Mouse (Mus musculus): ENCODE results near the gene Npb. TPM values are rescaled to one million over a fixed set of nuclear protein-coding genes. Genes with fewer than 3 reads are reported as not detected.

Gene Npb
- total and polyA plus RNA-seq, 3 experiments, result 0.27 to 1.7 TPM; not detected in 1

DNA sequence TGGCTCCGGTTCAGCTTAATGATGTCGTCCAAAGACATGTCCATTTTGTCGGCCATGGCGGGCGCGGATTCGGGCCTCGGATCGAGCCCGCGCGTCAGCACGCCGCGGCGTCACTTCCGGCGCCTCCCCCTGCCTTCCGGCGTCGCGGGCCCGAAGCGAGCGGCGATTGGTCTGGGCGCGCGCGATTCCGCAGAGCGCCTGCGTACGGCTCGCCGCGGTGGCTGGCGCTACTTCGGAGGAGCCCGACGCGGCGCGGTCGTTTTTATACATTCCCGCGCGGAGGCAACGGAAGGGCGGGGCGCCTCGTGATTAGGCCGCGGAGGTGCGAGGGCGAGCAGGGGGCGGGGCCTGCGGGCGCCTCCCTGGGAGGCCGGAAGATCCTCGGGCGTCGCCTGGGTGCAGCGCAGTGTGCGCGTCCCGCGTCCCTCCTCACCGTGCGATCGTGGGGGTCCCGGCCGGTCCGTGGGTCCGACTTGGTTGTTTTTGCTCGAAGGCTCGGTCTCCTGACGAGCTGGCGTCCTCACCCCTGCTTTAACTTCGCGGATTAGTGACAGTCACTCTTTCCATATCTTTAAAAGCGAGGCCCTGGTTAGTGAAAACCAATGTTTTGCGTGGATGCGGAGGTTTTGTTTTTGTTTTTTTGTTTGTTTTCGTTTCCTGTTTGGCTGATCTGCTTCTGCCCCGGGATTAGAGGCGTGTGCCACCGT is 9.8 kb upstream of the Npb start, which contains the start of the genes Alyref and Anapc11 (continued):
- TF ChIP-seq ZKSCAN1 (IDR thresholded peaks at IDR 0.05; ENCODE audit: low read depth, low read length) (no peak), TCF12 (IDR thresholded peaks at IDR 0.05; ENCODE audit: low read depth, low read length) (peak; percentile 66; the same call in 1 of the 2 replicates), MAZ (IDR thresholded peaks at IDR 0.05; ENCODE audit: low read depth, low read length) (peak; percentile 89; the same call in 1 of the 2 replicates), MAFK (IDR thresholded peaks at IDR 0.05; ENCODE audit: borderline replicate concordance, low read depth, low read length) (no peak), POLR2AphosphoS2 (IDR thresholded peaks at IDR 0.05; ENCODE audit: low read length) (peak; percentile 88), USF2 (IDR thresholded peaks at IDR 0.05; ENCODE audit: borderline replicate concordance in 1 of 2, insufficient read depth in 1 of 2, low read depth in 1 of 2, low read length in 2 of 2) (no peak), GABPA (IDR thresholded peaks at IDR 0.05; ENCODE audit: low read depth, low read length) (no peak), MAX (IDR thresholded peaks at IDR 0.05; ENCODE audit: low read length) (peak; percentile 99), GATA1 (IDR thresholded peaks at IDR 0.05; ENCODE audit: low read depth, low read length) (no peak), CTCF (IDR thresholded peaks at IDR 0.05 in 2 of 3, conservative IDR thresholded peaks at IDR 0.05 in 1 of 3; ENCODE audit: control insufficient read depth in 1 of 3, insufficient read depth in 1 of 3, low read depth in 2 of 3, low read length in 3 of 3, poor library complexity in 1 of 3, severe bottlenecking in 1 of 3) (peak in 1 of 3 experiments; percentile 9; a peak in 1 of 6 replicates), TBP (IDR thresholded peaks at IDR 0.05; ENCODE audit: low read depth, low read length) (peak; percentile 77; the same call in 1 of the 2 replicates), RCOR1 (IDR thresholded peaks at IDR 0.05; ENCODE audit: low read depth, low read length) (peak; percentile 19; the same call in 1 of the 2 replicates), CHD1 (IDR thresholded peaks at IDR 0.05; ENCODE audit: low read depth, low read length) (no peak), JUND (IDR thresholded peaks at IDR 0.05; ENCODE audit: low read depth, low read length) (no peak), MYB (IDR thresholded peaks at IDR 0.05; ENCODE audit: low read depth, low read length) (peak; percentile 73), SMC3 (IDR thresholded peaks at IDR 0.05; ENCODE audit: low read depth, low read length) (no peak), ETS1 (IDR thresholded peaks at IDR 0.05; ENCODE audit: low read depth, low read length) (peak; percentile 76; the same call in 1 of the 2 replicates), SIN3A (IDR thresholded peaks at IDR 0.05; ENCODE audit: low read length) (peak; percentile 66), ELF1 (IDR thresholded peaks at IDR 0.05; ENCODE audit: low read depth, low read length) (peak; percentile 79; the same call in 1 of the 2 replicates), MXI1 (IDR thresholded peaks at IDR 0.05; ENCODE audit: low read depth, low read length) (peak; percentile 69), MEF2A (IDR thresholded peaks at IDR 0.05; ENCODE audit: extremely low read depth, insufficient replicate concordance, low read depth, low read length, poor library complexity, severe bottlenecking) (0 out of 2 replicates have a peak, but pooled peaks have one; percentile 7)

DNA sequence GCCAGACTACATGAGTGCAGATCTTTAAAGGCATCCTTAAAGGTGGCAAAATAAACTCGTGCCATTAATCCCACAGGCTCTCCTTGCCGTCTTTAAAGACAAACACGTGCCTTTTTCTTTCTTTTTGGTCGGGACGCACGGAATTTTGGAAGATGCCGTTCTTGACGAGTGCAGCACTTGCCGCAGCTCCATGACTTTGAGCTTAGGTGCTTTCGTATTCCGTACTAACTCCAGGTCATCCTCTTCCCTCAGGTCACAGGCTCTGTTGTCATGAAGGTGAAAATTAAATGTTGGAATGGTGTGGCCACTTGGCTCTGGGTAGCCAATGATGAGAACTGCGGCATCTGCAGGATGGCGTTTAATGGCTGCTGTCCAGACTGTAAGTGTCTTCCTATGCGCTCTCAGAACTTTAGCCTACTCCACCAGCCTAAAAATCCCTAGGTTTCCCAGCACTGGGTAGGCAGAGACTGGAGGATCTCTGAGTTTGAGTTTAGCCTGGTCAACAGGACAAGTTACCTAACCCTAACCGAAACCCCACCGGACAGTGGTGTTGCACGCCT is 9.2 kb upstream of the Npb start:
- Histone ChIP-seq H3K4me1 (ENCODE audit: control insufficient read depth in 1 of 2, insufficient read depth in 2 of 2, low read length in 2 of 2) (peaks cover 5 to 37% of the 10 kb centered on the region in 2 experiments), H3K9me3 (replicated peaks; ENCODE audit: insufficient read depth, low read length) (no peaks in the 10 kb centered on the region), H3K36me3 (ENCODE audit: control insufficient read depth in 1 of 2, insufficient read depth in 2 of 2, low read length in 2 of 2) (peaks cover 36 to 47% of the 10 kb centered on the region in 2 experiments), H3K27ac (ENCODE audit: control insufficient read depth, low read depth, low read length) (peak overlapping the region; percentile 92), H3K27me3 (ENCODE audit: control insufficient read depth in 1 of 2, insufficient read depth in 2 of 2, low read length in 2 of 2) (no peaks in the 10 kb centered on the region), H3K9ac (ENCODE audit: control insufficient read depth, low read depth, low read length, poor library complexity, severe bottlenecking) (peak overlapping the region; percentile 93), H3K79me2 (ENCODE audit: control insufficient read depth, insufficient read depth, low read length, poor library complexity) (peaks cover 54% of the 10 kb centered on the region), H3K4me3 (ENCODE audit: control insufficient read depth in 1 of 2, insufficient read depth in 1 of 2, low read depth in 2 of 2, low read length in 2 of 2) (peak overlapping the region; percentile 63 to 89)
- no peak for DNase-seq (ENCODE audit: low read depth, low spot score)
- TF ChIP-seq TAL1 (IDR thresholded peaks at IDR 0.05; ENCODE audit: low read length), result no peak
- no peak for TF ChIP-seq HCFC1 (IDR thresholded peaks at IDR 0.05; ENCODE audit: low read depth, low read length)
- TF ChIP-seq UBTF (IDR thresholded peaks at IDR 0.05; ENCODE audit: borderline replicate concordance, insufficient read depth, low read depth, low read length), result no peak
- TF ChIP-seq ELF1 (IDR thresholded peaks at IDR 0.05; ENCODE audit: low read depth, low read length), result no peak
- no peak for TF ChIP-seq ZKSCAN1 (IDR thresholded peaks at IDR 0.05; ENCODE audit: low read depth, low read length)
- no peak for TF ChIP-seq ZC3H11A (IDR thresholded peaks at IDR 0.05; ENCODE audit: low read depth, low read length)
- no peak for TF ChIP-seq CHD2 (IDR thresholded peaks at IDR 0.05; ENCODE audit: low read length)
- no peak for TF ChIP-seq POLR2AphosphoS2 (IDR thresholded peaks at IDR 0.05; ENCODE audit: low read length)
- no peak for TF ChIP-seq MAFK (IDR thresholded peaks at IDR 0.05; ENCODE audit: borderline replicate concordance, low read depth, low read length)
- no peak for TF ChIP-seq NRF1 (IDR thresholded peaks at IDR 0.05; ENCODE audit: insufficient read depth, low read depth, low read length, poor library complexity, severe bottlenecking)
- no peak for TF ChIP-seq MAZ (IDR thresholded peaks at IDR 0.05; ENCODE audit: low read depth, low read length)
- no peak; the same call in 1 of the 2 replicates for TF ChIP-seq MXI1 (IDR thresholded peaks at IDR 0.05; ENCODE audit: low read depth, low read length)
- TF ChIP-seq ZMIZ1 (IDR thresholded peaks at IDR 0.05; ENCODE audit: low read depth, low read length), result no peak
- no peak for TF ChIP-seq USF2 (IDR thresholded peaks at IDR 0.05; ENCODE audit: borderline replicate concordance in 1 of 2, insufficient read depth in 1 of 2, low read depth in 1 of 2, low read length in 2 of 2)
- no peak for TF ChIP-seq TBP (IDR thresholded peaks at IDR 0.05; ENCODE audit: low read depth, low read length)
- no peak for TF ChIP-seq RAD21 (IDR thresholded peaks at IDR 0.05; ENCODE audit: low read depth, low read length)
- TF ChIP-seq E2F4 (IDR thresholded peaks at IDR 0.05; ENCODE audit: borderline replicate concordance, low read depth, low read length), result no peak
- no peak for TF ChIP-seq USF1 (IDR thresholded peaks at IDR 0.05; ENCODE audit: low read depth, low read length)
- TF ChIP-seq SIN3A (IDR thresholded peaks at IDR 0.05; ENCODE audit: low read length), result no peak

Measured in MEL (cell line).